Mouse (Mus musculus) kidney, postnatal 36 days (tissue): ENCODE data around the gene Plekhd1.
A peak's percentile ranks its signal among the peaks of the same experiment; 100 is the strongest.

Experiments used
- DNase-seq, 2 experiments: peaks; one replicate each; pipeline ENCODE4 v3.0.0; 2021 to 2022; ENCODE audit warnings: mixed read lengths in 2 of 2

Plekhd1 gene

GRCm38 (mm10) chr12:80699144-80699531, 6.7 kb downstream of the Plekhd1 start:
- no peak for DNase-seq

GRCm38 (mm10) chr12:80701332-80701731, 8.9 kb downstream of the Plekhd1 start:
- no peak for DNase-seq

- DNase-seq = no peak
These were observed 14.0 kb downstream of the Plekhd1 start for GRCm38 (mm10) chr12:80706208-80706914.

GRCm38 (mm10) chr12:80706915-80707604, 14.7 kb downstream of the Plekhd1 start:
- peak in 1 of 2 experiments; percentile 9 for DNase-seq

GRCm38 (mm10) chr12:80715915-80716314, 23.5 kb downstream of the Plekhd1 start:
- DNase-seq = no peak

GRCm38 (mm10) chr12:80719141-80719540, 26.8 kb downstream of the Plekhd1 start:
- DNase-seq = no peak

GRCm38 (mm10) chr12:80720507-80720906, 28.1 kb downstream of the Plekhd1 start:
- no peak for DNase-seq

GRCm38 (mm10) chr12:80721458-80721857, 29.1 kb downstream of the Plekhd1 start:
- DNase-seq = no peak

- DNase-seq = peak; percentile 93 to 97
These were observed 32.6 kb downstream of the Plekhd1 start for GRCm38 (mm10) chr12:80724853-80725559.

GRCm38 (mm10) chr12:80728207-80728606, 35.8 kb downstream of the Plekhd1 start:
- DNase-seq = no peak

GRCm38 (mm10) chr12:80728814-80729213, 36.4 kb downstream of the Plekhd1 start:
- DNase-seq = peak in 1 of 2 experiments; percentile 32

- no peak for DNase-seq
These were observed 37.6 kb downstream of the Plekhd1 start for GRCm38 (mm10) chr12:80729758-80730530.

GRCm38 (mm10) chr12:80730567-80730966, 38.2 kb downstream of the Plekhd1 start:
- DNase-seq = peak; percentile 42 to 63

- no peak for DNase-seq
These were observed 42.4 kb downstream of the Plekhd1 start for GRCm38 (mm10) chr12:80734526-80735470.

GRCm38 (mm10) chr12:80736464-80737282, 44.3 kb downstream of the Plekhd1 start:
- DNase-seq = no peak

GRCm38 (mm10) chr12:80737283-80737600, 44.9 kb downstream of the Plekhd1 start:
- no peak for DNase-seq

GRCm38 (mm10) chr12:80739482-80739881, 47.1 kb downstream of the Plekhd1 start:
- DNase-seq = peak; percentile 34 to 76

- no peak for DNase-seq
These were observed 52.2 kb downstream of the Plekhd1 start for GRCm38 (mm10) chr12:80744614-80745013.

- no peak for DNase-seq
These were observed 53.8 kb downstream of the Plekhd1 start for GRCm38 (mm10) chr12:80746031-80746813.

- DNase-seq = no peak
These were observed 59.2 kb downstream of the Plekhd1 start for GRCm38 (mm10) chr12:80751556-80751955.
